Mouse (Mus musculus): Measurements from ENCODE around the gene Gpr4.

Gpr4 gene

DNA sequence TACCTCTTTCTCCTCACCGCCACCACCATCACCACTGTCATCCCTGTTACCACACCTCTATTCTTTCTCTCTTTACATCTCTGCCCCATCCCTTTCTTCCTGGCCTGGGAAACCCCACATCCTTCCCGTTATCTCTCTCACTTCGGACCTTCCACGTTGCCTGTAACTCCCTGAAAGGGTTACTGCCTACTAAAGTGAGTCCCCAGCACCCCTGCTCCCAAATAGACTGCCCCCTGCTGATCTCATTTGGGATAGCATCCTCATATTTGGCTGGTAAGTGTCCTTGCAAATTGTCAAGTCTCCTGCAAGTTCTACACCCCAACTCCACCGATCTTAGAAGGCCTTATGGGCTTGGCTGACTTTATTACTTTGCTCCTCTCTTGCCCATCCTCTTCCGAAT is 15.7 kb upstream of the Gpr4 start:
- DNase-seq = peak; percentile 56

DNA sequence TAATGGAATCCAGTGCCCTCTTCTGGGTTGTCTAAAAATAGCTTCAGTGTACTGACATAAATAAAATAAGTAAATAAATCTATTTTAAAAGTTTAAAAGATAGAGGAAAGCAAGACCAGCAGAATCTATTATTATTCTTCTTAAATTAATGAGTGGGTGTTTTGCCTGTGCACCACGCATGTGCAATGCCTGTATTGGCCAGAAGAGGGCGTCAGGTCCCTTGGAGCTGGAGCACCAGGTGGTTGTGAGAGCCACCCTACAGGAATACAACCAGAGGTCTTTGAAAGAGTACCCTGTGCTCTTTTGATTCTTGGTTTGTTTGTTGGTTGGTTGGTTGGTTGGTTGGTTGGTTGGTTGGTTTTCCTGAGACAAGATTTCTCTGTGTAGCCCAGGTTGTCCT is 14.4 kb upstream of the Gpr4 start:
- peak; percentile 58 for DNase-seq

DNA sequence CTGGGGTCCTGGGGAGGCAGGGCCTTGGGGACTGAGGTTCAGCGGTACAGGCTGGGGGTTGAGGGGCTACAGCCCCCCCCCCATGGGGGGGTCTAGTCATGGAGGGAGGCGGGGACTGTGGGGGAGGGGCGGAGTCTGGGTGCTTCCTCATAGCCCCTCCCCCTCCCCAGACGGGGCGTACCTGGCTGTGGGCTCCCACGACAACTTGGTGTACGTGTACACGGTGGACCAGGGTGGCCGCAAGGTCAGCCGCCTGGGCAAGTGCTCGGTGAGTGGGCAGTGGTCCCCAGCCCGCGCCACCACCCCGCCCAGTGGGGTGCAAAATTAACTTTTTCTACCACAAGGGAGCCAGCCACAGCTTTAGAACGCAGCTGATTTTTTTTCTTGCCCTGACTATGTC is 10.7 kb upstream of the Gpr4 start:
- DNase-seq = no peak

DNA sequence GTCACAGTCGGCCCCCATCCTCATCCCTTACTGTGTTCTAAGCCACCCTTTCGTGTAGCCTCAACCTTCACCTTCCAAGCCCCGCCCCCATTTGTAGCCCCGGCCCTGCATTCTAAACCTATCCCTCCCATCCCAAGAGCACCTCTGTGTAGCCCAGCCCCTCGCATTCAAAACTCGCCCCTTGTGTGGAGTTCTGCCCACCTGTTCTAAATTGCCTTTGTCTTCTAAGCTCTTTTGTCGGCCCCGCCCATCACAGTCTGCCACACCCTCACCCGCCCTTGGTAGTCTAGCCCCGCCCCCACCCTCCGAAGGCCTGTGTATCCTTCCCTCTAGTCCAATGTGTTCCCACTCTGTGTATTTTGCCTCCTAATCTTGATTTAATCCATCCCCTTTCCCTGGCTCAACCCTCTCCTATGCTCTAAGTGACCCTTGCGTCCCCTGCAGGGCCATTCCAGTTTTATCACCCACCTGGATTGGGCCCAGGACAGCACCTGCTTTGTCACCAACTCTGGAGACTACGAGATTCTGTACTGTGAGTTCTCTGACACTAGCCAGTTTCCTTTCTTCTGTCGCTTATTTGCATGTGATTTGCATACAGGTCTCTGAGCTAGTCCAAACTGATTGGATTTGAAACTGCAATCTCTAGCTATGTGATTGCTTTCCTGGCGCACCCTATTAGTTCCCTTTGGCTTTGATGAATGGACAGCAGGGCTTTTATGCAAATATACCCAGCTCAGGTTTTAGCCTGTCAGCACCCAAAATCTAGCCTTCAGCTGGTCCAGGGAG is 10.1 kb upstream of the Gpr4 start:
- DNase-seq = no peak

DNA sequence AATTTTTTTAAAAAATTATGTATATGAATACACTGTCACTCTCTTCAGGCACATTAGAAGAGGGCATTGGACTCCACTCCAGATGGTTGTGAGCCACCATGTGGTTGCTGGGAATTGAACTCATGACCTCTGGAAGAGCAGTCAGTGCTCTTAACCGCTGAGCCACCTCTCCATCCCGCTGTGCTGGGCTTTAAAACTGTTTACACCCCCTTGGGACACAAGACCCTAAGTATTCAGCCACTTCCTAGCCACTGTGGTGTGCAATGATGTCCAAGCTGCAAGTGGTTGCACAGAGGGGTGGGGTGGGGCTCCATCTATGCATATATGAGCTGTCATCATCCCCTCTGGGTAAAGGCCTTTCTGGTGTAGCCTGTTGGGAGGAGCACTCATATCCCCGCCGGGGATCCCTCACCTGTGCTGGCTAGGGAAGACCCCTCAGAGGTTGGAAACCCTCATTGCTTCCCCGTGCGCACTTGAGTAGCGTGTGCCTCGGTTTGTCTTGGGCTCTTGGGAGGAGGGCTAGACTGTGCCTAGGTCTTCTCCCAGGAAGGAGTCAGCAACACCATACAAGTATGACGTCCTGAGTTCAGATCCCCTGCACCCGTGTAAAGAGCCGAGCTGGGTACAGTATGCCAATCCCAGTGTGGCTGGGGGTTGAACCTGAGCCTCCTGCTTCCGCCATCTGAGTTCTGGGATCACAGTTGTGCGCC is 4.0 kb upstream of the Gpr4 start:
- no peak for DNase-seq

DNA sequence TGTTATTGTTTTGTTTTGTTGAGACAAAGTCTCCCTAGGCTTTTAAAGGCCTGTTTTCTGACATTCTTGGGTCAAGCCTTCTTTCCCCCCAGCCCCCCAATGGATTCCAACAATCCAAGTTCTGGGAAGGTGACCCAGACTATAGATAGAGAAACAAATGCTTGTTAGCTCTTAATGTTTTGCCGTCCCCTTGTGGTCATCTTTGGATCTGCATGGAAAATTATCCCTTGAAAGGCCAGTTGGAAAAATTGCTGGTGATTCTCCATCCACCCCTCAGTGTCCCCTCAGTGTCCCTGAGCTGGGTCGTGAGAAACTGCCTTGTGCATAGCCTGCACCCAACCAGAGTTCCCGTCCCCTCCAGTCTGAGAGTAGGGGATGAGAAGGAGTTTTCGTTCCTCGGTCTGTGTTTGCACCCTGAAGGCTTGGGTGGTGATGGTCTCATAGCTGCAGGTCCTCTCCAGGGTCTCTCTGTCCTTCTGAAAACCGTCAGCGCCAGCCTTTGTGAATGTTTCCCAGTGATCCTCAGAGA is 3.3 kb upstream of the Gpr4 start:
- DNase-seq = peak; percentile 78

DNA sequence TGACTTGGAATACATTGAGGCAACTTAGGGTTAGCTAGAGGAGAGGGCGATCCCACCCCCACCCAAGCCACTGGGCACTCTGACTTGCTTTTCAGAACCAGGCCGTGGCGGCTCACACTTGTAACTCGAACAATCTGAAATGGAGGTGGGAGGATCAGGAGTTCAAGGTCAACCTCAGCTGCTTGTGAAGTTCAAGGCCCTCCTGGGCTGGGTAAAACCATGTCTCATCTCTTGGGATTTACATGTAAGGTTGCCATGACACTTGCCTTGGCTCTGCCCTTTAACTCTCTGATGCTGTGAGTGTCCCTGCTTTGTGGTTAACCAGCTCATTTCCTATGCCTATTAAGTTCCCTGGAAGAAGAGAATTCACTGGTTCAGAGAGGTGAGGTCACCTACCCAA is 2.8 kb upstream of the Gpr4 start:
- no peak for DNase-seq

DNA sequence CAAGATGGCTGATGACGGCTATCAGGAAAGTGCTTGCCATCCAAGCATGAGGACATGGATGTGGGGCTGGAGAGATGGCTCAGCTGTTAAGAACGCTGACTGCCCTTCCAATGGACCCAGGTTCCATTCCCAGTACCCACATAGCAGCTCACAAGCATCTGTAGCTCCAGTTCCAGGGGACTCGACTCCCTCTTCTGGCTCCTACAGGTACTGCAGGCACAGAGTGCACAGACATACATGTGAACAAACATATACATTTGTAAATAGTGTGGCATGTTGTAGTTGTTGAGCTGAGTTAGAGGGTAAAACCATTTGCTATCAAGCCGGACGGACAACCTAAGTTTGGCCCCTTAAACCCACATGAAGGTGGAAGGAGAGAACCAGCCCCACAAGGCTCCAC is 2.3 kb upstream of the Gpr4 start:
- DNase-seq = no peak

DNA sequence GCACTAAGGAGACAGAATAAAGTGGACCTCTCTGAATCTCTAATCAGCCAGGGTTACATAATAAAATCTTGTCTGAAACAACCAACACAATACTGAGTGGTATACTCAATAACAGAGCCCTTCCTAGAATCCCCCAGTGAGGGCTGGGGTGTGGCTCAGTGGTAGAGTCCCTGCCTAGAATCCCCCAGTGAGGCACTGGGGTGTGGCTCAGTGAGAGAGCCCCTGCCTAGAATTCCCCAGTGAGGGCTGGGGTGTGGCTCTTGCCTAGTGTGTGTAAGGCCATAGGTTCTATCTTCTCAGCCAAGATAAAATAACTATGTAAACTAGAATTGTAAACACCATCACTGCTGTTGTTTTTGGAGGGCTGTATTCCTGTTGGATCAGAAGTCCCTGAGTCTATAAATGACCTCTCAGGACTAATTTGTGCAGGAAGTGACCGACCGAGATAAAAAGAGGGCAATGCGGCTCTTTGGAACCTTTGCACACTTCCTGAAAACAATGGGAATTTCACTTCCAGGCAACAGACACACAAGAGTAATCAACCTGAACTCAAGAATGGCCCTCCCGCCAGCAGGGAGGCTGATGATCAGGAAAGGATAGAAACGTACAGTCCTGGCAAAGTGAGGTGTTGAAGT is 1.2 kb upstream of the Gpr4 start:
- DNase-seq = no peak

DNA sequence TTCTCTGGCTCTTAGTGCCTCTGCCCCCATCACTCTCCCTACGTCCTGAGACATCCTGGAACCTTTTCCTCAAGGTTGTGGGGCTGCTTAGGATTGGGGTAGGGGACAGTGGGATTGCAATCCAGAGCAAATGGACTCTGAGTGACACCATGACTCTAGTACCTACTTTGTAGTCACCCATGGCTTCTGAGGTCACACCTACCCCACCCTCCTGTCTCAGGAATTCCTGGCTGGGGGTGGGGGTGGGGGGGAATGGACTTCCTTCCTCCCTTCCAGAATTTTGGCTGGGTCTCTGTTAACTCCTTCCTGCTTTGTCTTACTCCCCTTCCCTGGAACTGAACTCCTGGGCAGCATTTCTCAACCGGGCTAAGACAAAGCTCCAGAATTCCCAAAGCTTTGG is 1.0 kb downstream of the Gpr4 start:
- DNase-seq = no peak

DNA sequence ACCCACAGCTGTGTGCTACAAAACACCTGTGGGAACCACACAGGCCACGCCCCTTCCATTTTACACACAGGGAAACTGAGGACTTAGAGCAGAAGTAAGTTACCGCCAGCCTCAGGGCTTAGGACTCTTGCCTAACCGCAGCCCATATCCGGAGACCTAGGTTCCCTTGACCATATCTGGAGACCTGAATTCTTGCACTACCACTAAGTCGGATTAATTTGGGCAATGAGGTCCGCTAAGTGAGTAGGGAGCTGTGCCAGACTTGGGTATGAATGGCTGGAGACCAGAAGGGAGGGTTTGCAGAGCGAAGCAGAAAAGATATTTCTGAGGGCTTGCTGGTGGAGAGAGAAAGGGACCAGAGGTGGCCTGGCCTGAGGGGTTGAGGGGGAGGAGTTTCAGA is 2.0 kb downstream of the Gpr4 start:
- DNase-seq = no peak

DNA sequence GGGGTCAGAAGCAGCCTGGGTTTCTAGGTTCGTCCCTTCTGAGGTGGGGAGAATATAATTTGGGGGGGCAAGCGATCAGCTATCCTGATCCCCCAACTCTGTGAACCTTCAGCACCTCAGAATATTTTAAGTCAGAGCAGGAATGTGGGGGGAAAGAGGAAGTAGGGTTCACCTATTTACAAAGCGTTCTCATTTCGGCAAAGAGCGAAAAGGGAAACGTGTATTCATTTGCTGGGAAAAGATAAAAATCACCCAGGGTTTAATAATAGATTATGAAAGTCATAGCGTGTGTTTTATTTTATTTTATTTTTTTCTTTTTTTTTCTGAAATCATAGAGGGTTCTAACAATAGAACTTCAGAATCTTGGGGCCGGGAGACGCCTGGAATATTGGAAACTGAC is 2.6 kb downstream of the Gpr4 start:
- DNase-seq = no peak

DNA sequence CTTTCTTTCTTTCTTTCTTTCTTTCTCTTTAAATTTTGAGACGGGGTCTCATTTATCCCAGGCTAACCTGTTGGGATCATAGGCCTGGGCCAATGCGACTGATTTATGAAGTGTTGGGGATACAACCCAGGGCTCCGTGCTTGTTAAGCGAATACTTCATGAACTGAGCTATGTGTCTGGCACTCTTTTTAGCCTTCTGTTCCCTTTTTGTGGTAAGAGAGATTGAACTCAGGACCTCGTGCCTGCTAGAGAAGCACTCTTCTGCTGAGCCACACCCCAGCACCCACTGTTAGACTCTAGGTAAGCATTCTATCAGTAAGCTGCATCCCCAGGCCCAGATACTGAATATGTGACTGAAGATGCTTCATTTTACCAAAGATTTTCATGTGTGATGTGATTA is 5.2 kb downstream of the Gpr4 start:
- DNase-seq = peak; percentile 22

DNA sequence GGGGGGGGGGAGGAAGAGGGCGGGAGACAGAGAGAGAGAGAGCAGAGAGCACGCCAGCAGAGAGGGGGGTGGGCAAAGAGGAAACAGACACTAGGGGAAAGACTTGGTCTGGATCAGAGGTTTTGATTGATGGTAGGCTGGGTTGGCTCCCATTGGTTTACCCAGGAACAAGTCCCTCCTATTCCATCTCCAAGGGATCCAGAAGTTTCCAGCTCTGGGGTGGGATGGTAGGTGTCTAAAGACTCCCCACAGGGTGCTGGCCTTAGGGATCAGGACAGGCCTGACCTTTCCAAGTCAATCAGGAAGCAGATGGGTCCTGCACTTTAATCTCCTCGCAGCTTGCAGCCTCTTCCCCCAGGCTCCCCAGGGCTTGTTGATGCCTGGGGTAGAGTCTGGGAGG is 5.6 kb downstream of the Gpr4 start:
- no peak for DNase-seq

DNA sequence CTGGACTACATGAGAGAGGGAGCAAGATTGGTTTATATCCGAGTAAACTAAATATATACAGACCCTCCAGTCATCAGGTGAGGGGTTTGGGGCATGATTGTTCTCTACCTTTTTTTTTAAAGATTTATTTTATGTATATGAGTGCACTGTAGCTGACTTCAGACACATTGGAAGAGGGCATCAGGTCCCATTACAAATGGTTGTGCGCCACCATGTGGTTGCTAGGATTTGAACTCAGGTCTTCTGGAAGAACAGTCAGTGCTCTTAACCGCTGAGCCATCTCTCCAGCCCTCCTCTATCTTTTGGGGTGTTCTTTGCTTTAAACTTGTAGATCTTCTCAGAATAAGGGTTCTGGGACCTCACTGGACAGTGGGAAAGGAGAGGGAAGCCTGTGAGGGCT is 7.7 kb downstream of the Gpr4 start:
- no peak for DNase-seq

DNA sequence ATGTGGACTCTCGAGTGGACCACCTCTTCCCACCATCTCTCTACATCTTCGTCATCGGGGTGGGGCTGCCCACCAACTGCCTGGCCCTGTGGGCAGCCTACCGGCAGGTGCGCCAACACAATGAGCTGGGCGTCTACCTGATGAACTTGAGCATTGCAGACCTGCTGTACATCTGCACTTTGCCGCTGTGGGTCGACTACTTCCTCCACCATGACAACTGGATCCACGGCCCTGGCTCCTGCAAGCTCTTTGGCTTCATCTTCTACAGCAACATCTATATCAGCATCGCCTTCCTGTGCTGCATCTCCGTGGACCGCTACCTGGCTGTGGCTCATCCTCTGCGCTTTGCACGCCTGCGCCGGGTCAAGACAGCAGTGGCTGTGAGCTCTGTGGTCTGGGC is 9.9 kb downstream of the Gpr4 start:
- DNase-seq = no peak

DNA sequence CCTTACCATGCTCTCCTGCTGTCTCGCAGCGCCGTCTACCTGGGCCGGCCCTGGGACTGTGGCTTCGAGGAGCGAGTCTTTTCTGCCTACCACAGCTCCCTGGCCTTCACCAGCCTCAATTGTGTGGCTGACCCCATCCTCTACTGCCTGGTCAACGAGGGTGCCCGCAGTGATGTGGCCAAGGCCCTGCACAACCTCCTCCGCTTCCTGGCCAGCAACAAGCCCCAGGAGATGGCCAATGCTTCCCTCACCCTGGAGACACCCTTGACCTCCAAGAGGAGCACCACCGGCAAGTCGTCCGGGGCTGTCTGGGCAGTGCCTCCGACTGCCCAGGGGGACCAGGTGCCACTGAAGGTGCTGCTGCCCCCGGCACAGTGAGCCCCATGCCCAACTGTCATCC is 10.5 kb downstream of the Gpr4 start:
- no peak for DNase-seq

DNA sequence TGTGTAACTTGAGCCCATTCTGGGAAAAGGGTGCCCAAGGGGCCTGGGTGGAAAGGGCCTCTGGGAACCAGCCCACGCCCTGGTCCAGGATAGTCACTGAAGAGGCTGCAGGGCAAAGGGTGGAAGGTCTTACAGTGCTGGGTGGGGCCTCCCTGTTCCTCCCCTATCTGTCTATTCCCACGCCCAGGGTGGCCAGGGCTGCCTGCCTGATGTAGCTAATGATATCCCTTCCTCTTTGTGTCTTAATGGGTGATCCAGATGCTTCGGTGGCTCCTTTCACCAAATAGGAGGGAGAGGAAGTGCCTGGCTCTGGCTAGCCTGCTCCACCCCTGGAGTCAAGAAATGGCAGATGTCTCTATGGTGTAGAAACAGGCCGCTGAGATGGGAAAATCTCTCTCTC is 12.6 kb downstream of the Gpr4 start:
- no peak for DNase-seq

DNA sequence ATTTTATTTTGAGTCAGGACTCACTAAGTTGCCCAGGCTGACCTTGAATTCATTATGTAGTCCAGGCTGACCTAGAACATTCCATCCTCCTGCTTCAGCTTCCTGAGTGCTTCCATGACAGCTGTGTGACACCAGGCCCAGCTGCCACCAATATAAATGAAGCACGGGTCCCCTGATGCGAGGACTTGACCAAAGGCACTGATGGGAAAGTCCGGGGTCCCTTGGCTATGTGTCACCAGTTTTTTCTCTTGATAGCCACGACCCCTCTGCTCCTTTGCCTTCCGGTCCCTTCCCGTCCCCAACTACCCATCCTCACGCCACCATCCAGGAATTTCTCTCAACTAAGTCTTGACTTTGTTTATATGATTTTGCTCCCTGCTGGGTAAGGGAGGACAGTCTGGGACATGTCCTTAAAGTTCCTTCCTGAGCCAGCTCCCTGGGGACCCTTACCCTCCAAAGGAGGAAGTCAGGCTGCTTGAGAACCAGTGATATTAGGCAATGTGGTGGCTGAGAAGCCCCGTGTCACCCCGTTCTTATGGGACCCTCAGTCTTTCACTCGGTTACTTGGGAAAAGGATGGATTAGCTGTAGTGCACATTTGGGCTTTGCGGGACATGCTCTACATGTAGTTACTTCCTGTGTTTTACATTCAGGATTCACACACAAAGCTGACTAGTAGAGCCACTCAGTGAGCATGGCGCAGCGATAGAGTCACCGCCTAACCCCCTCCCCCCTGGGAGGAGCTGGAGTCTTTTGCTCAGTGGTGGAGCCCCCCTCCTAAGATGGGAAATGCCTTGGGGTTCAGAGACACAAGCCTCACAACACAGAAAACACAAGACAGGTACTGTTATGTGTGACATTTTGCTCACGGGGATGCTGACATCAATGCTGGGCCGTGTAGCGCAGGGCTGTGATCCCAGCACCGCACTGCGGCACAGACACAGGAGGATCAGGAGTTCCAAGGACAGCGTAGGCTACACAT is 14.8 kb downstream of the Gpr4 start:
- peak; percentile 38 for DNase-seq

DNA sequence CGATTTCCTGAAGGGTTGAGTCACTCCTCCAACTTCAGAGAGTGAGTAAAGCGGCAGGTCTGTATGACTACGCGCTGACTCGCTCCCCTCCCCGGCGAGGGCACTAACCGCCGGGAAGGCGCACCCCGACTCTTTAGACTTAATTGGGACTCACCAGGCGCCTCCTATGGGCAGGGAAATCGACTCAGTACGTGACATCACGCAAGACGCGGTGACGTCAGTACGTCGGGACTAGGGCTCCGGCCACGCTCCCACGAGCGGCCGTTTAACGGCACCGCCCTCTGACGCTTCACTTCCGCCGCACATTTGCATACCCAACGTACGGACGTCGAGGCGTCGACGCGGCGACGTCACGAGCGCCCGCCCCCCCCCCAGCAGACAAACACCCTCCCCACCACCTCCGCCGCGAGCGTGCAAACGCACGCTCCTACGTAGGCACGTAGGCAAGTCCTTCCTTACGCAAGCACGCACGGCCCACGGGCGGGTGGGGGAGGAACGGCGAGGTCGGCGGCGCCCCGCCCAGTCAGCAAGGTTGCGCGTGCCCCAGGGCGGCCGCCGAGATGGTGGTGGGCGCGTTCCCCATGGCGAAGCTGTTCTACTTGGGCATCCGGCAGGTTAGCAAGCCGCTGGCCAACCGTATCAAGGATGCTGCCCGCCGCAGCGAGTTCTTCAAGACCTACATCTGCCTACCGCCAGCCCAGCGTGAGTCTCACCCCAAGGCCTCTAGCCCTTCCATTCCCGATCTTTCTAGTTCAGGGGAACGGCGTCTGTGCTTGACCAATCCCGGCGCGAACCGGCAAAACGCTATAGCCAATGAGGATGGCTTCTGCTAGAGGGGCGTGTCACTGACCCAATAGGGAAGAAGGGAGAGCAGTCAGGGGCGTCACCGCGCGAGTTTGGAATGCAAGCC is 15.8 kb downstream of the Gpr4 start, which contains the start of gene Opa3:
Gene Opa3, plus strand, starts transcription at position 452 of the 910 bp plus-strand sequence.
- DNase-seq = peak; percentile 100

DNA sequence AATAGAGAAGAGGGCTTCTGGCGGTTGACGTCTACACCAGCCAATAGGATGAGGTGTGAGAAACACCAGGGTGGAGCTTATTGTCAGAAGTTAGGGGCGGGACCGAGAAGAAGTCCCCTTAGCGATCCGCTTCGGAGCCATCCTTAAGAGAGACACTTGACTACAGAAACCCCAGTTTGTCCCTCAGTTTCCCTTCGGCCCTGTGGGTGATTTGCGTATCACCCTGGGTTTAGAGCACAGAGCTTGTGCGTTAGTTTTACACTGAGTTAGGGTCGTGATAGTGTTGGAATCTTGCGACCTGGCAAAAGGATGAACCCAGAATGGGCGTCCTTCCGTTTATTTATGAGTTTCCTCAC is 16.4 kb downstream of the Gpr4 start:
- no peak for DNase-seq

DNA sequence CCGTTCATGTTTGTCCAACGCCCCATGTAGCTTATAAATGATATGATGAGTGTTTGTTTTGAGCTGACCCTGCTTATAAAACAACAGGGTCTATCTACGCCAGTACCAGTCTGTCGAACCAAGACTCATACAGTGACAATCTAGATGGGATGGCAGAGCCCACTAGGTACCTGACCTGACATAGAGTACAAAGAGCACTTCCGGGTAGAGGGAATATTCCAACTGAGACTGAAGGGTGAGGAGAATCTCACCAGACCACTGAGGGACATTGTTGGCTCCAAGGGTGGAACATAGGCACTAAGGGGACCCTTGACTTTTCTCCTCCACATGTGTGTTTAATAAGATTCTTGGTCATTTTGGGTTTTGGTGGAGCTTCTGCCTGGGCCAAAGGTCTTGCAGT is 17.1 kb downstream of the Gpr4 start:
- DNase-seq = no peak

Data from lung, postnatal 14 days (tissue).